Mouse (Mus musculus) liver, embryonic 14.5 days (tissue): Measurements from ENCODE around the gene Serpinb1c.

Source experiments
- CTCF ChIP-seq: IDR thresholded peaks from 2 replicates; pipeline ENCODE4 v1.5.1; 2016; ENCODE audit warnings: antibody characterized with exemption, low read depth, control low read depth
- EP300 ChIP-seq: IDR thresholded peaks from 2 replicates; pipeline ENCODE4 v1.6.1; 2016; ENCODE audit warnings: antibody characterized with exemption, low read depth

DNA sequence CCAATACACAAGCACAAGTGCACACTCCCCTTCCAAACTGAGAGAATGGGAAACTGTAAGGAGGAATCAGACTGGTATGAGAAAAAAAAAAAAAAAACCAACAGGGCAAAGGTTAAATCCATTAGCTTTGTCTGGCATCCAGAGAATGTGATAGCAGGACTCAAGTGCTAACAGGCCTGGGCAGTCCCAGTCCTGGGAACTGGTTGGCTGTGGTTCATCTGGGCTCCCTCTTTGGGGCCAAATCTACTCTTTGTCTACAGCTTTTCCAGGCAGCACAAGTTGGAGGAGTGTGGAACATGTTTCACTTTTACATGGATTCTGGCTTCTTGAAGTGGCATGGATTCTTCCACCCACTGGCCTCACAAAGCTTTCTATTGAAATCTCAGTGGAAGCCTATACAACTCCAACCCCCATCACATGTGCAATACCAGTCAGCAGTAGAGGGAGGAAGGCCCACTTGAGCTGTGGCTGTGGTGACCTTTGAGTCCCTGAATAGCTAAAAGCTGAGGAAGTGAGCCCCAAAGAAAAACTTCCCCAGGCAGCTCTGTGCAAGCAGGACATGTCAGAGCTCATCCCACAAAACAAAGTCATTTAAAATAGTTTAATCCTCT lies 14.9 kb upstream of the Serpinb1c start:
- TF ChIP-seq CTCF (no peak), EP300 (no peak)
